Mouse (Mus musculus) bone marrow, adult 2 months (tissue): ENCODE measurements around the gene P2ry14. TPM values are rescaled to one million over a fixed set of nuclear protein-coding genes. Genes with fewer than 3 reads are reported as not detected.

Experiments
- H3K27ac ChIP-seq: fragments of 200-500 bp; 2 replicates; pipeline ENCODE4 v1.5.1; 2012; ENCODE audit warnings: low read depth, mild to moderate bottlenecking, control low read depth, inconsistent platforms, low read length; ENCODE audit not compliant: control insufficient read depth, poor library complexity, insufficient read depth
- H3K4me1 ChIP-seq: fragments of 200-500 bp; 2 replicates; pipeline ENCODE4 v1.6.1; 2011; ENCODE audit warnings: low read length; ENCODE audit not compliant: control insufficient read depth, insufficient read depth
- H3K4me3 ChIP-seq: fragments of 200-500 bp; replicated peaks from 2 replicates; pipeline ENCODE3; 2011; ENCODE audit warnings: mild to moderate bottlenecking, low read depth, low read length, control low read depth; ENCODE audit not compliant: control insufficient read depth
- CTCF ChIP-seq: fragments of 200-500 bp; IDR thresholded peaks from 2 replicates; pipeline ENCODE4 v1.5.1; 2011; ENCODE audit warnings: low read length, control low read depth; ENCODE audit not compliant: control insufficient read depth, insufficient read depth
- POLR2A ChIP-seq: fragments of 200-500 bp; IDR thresholded peaks from 2 replicates; pipeline ENCODE4 v1.6.1; 2011; ENCODE audit warnings: low read depth, mild to moderate bottlenecking, control low read depth, low read length, borderline replicate concordance; ENCODE audit not compliant: control insufficient read depth
- WGBS: fragments of 180-500 bp; shearing (Covaris S2); methylation state at CpG from one replicate; pipeline ENCODE4 v1.1.7; 2018; 5-methylcytosine and 5-hydroxymethylcytosine counted together
- polyA plus RNA-seq: library from polyadenylated mRNA; stranded (reverse); fragments of >200 nt; gene quantifications from 2 replicates; pipeline ENCODE4 v1.2.4, GENCODE M21; 2011; ENCODE audit warnings: low replicate concordance; ENCODE audit not compliant: missing spikeins, insufficient read depth, insufficient read length

The P2ry14 gene
- 1.3 and 2.3 TPM in 2 replicates for polyA plus RNA-seq

DNA sequence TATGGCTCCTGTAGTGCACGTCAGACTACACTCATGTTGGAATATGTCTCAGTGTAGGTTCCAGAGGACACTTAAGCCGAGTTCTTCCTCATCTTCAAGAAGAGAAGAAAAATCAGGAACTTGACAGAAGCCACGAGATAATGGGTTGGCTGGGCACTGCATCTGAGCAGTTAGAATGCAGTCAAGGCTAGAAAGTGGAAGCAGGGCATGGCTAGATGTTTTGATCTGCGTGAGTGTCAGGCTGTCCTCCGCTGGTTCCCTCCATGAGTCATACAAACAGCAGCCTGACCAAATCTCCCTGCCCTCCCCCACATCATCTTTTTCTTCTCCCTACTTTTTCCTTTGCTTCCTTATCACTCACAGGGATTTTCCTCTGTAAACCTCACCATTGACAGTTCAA is at the start of gene P2ry14:
P2ry14 (minus strand) TSS at position 195 of the 400 bp plus-strand sequence.
- Histone ChIP-seq H3K4me3 (no peak within 1 kb of the TSS), H3K4me1 (no peaks in the 10 kb centered on the region; the same call in 1 of the 2 replicates), H3K27ac (no peak within 1 kb of the TSS)
- TF ChIP-seq POLR2A: no peak
- TF ChIP-seq CTCF: no peak
- WGBS: 9% methylated on average over 5 of the region's 5 CpGs

- no peak overlapping the region for H3K27ac ChIP-seq
- H3K4me1 ChIP-seq: no peaks in the 10 kb centered on the region
- no peak overlapping the region for H3K4me3 ChIP-seq
- TF ChIP-seq CTCF: no peak
- no peak for TF ChIP-seq POLR2A
- 76% methylated on average over 4 of the region's 4 CpGs for WGBS
Measured at GRCm38 (mm10) chr3:59197329-59197948, 44.0 kb upstream of the P2ry14 start.

- Histone ChIP-seq H3K4me1 (no peaks in the 10 kb centered on the region), H3K27ac (no peak within 1 kb of the TSS), H3K4me3 (no peak within 1 kb of the TSS)
- TF ChIP-seq POLR2A: no peak
- no peak for TF ChIP-seq CTCF
- WGBS: 80% methylated on average over 7 of the region's 7 CpGs
Measured at GRCm38 (mm10) chr3:59194938-59195337, 41.5 kb upstream of the P2ry14 start, which contains the start of gene Gpr87. Gene Gpr87, minus strand, starts transcription at chr3:59195104.

GRCm38 (mm10) chr3:59194099-59194498 is 40.7 kb upstream of the P2ry14 start:
- no peak overlapping the region for H3K27ac ChIP-seq
- WGBS: 90% methylated on average over 7 of the region's 7 CpGs

DNA sequence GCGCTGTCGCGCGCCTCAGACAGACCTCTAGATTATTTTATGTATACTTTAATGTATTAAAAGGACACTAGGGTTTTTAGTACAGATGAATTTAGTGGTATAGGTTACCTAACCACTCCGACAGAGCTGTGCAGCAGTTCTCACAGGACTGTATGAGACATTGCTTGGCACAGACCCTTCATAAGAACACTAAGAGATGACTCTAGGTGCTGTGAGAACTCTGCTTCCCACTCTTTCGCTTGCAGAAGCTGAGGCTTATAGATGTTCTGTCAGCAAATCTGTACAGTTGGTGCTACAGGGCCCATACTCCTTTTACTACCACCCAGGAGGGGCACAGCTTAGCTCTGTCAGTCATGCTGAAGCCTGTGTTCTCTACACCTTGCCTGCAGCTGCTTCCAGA is 38.3 kb upstream of the P2ry14 start:
- no peak for TF ChIP-seq POLR2A
- no peak for TF ChIP-seq CTCF
- 88% methylated on average over 6 of the region's 6 CpGs for WGBS
- Histone ChIP-seq H3K27ac (no peak overlapping the region), H3K4me1 (no peaks in the 10 kb centered on the region), H3K4me3 (no peak overlapping the region)

More at GRCm38 (mm10) chr3:59194099-59194498, 40.7 kb upstream of the P2ry14 start:
- TF ChIP-seq CTCF: no peak
- no peak overlapping the region for H3K4me3 ChIP-seq
- H3K4me1 ChIP-seq: no peaks in the 10 kb centered on the region

DNA sequence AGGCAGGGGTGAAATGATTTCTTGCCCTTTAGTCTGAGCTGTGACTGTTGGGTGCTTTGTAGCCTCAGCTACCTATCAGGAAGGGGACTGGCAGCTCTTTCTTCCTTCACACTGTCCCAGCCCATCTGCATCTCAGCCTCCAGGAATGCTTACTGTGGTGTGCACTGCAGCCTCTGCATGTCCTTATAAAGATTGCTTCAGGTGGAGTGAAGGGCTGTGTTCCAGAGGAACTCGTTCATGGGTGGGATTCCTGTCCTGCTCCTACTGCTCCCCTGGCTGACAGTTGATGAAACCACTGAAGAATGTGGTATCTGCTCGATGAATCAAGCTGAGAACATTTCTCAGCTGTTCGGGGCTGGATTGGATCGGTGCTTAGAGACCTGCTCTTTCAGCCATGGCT is 33.9 kb upstream of the P2ry14 start:
- H3K27ac ChIP-seq: no peak overlapping the region
- no peak for TF ChIP-seq CTCF
- TF ChIP-seq POLR2A: no peak
- H3K4me1 ChIP-seq: no peaks in the 10 kb centered on the region; the same call in 1 of the 2 replicates
- H3K4me3 ChIP-seq: no peak overlapping the region
- WGBS: 77% methylated on average over 4 of the region's 4 CpGs

- Histone ChIP-seq H3K4me3 (no peak overlapping the region), H3K4me1 (no peaks in the 10 kb centered on the region; the same call in 1 of the 2 replicates), H3K27ac (no peak overlapping the region)
- TF ChIP-seq POLR2A: no peak
- TF ChIP-seq CTCF: no peak
- WGBS: 77% methylated on average over 4 of the region's 4 CpGs
Measured at GRCm38 (mm10) chr3:59185662-59186061, 32.2 kb upstream of the P2ry14 start.

GRCm38 (mm10) chr3:59182129-59182528 is 28.7 kb upstream of the P2ry14 start:
- H3K4me3 ChIP-seq: no peak overlapping the region
- no peak for TF ChIP-seq POLR2A
- no peak for TF ChIP-seq CTCF
- no peaks in the 10 kb centered on the region; the same call in 1 of the 2 replicates for H3K4me1 ChIP-seq
- H3K27ac ChIP-seq: no peak overlapping the region
